In genomic region chr9:97765251-97765767, GRCm38 (mm10) we compare ENCODE assay signal across 24 mouse cellular contexts.
"Had no signal": no experiment of that assay in that cellular context is flagged by ENCODE, and none has a peak within 500 bp of the region (broad histone marks: within the 10 kb centered on the region; RNA-seq: fewer than 3 reads in every experiment).

No protein-coding gene starts in this region.

- H3K4me3 ChIP-seq: heart, embryonic 10.5 days; heart, embryonic 13.5 days; heart, embryonic 15.5 days; hindbrain, embryonic 13.5 days; hindbrain, embryonic 15.5 days; intestine, embryonic 15.5 days; left cerebral cortex, adult 2 months; limb, embryonic 15.5 days; liver, embryonic 12.5 days had no signal

- DNase-seq: gastrocnemius, postnatal 14 days; gastrocnemius, postnatal 36 days; heart, adult 18-20 months; heart, postnatal 14 days; heart, postnatal 36 days; kidney, adult 18-20 months; kidney, adult 8-10 months; kidney, postnatal 10 days; kidney, postnatal 25 days; kidney, postnatal 4 days; lung, adult 18-20 months had no signal

- H3K27me3 ChIP-seq: heart, embryonic 15.5 days; hindbrain, embryonic 13.5 days; intestine, embryonic 15.5 days; limb, embryonic 15.5 days; liver, embryonic 12.5 days had no signal

- H3K27ac ChIP-seq: heart, embryonic 10.5 days; heart, embryonic 13.5 days; heart, embryonic 15.5 days; hindbrain, embryonic 13.5 days; hindbrain, embryonic 15.5 days; hindbrain, postnatal 0 days; intestine, embryonic 15.5 days; left cerebral cortex, adult 2 months; limb, embryonic 15.5 days; liver, embryonic 12.5 days; liver, embryonic 14.5 days had no signal

- H3K4me1 ChIP-seq: heart, embryonic 15.5 days; hindbrain, embryonic 13.5 days; intestine, embryonic 15.5 days; liver, embryonic 12.5 days had no signal

- H3K9me3 ChIP-seq: heart, embryonic 10.5 days; heart, embryonic 13.5 days; heart, embryonic 15.5 days; hindbrain, embryonic 13.5 days; hindbrain, embryonic 15.5 days; intestine, embryonic 15.5 days; limb, embryonic 15.5 days; liver, embryonic 12.5 days had no signal

- H3K4me2 ChIP-seq: heart, embryonic 13.5 days; heart, embryonic 15.5 days; hindbrain, embryonic 13.5 days; hindbrain, embryonic 15.5 days; intestine, embryonic 15.5 days; limb, embryonic 15.5 days; liver, embryonic 12.5 days had no signal

- H3K9ac ChIP-seq: heart, embryonic 13.5 days; heart, embryonic 15.5 days; hindbrain, embryonic 13.5 days; hindbrain, embryonic 15.5 days; intestine, embryonic 15.5 days; limb, embryonic 15.5 days; liver, embryonic 12.5 days; liver, embryonic 14.5 days had no signal

- ATAC-seq: hindbrain, postnatal 0 days; inflammation-experienced regulatory T-cells, adult 6 months; intestine, embryonic 15.5 days; intestine, postnatal 0 days; liver, embryonic 12.5 days had no signal

- H3K36me3 ChIP-seq: heart, embryonic 10.5 days; heart, embryonic 13.5 days; heart, embryonic 15.5 days; hindbrain, embryonic 13.5 days; hindbrain, embryonic 15.5 days; intestine, embryonic 15.5 days; limb, embryonic 15.5 days; liver, embryonic 12.5 days had no signal
